Mouse (Mus musculus): ENCODE data around the gene Slfn3. TPM values are rescaled to one million over a fixed set of nuclear protein-coding genes. Genes with fewer than 3 reads are reported as not detected.
A peak's percentile ranks its signal among the peaks of the same experiment; 100 is the strongest.

The Slfn3 gene
- total and polyA plus RNA-seq, 3 experiments: 10.6 to 33.1 (median 19.5) TPM

- DNase-seq (ENCODE audit: extremely low read depth): no peak
- H3K27ac ChIP-seq (ENCODE audit: insufficient read depth, low read depth): no peak overlapping the region
- H3K4me1 ChIP-seq (ENCODE audit: control insufficient read depth in 1 of 2, insufficient read depth in 2 of 2): no peaks in the 10 kb centered on the region
- H3K4me2 ChIP-seq (ENCODE audit: insufficient read depth, low read depth, poor library complexity, severe bottlenecking): no peak overlapping the region
- no peak overlapping the region for H3K9ac ChIP-seq (ENCODE audit: insufficient read depth, low read depth)
- dilution Hi-C loops (cut with MboI; ENCODE audit: extremely low pct_ligation_motif_present, extremely low pct_unique_long_range_greater_than_20kb, low sequenced_read_pairs): no loop called here
- peaks cover 27 to 31% of the 10 kb centered on the region in 2 experiments for H3K36me3 ChIP-seq (replicated peaks in 1 of 2; ENCODE audit: control insufficient read depth in 1 of 2, insufficient read depth in 1 of 2, low read length in 1 of 2)
- H3K79me2 ChIP-seq (replicated peaks; ENCODE audit: control insufficient read depth, extremely low read depth, insufficient read depth, poor library complexity, severe bottlenecking): peaks cover 2% of the 10 kb centered on the region; the same call in 1 of the 2 replicates
- no peaks in the 10 kb centered on the region for H3K9me3 ChIP-seq (replicated peaks; ENCODE audit: low read length)
- in situ Hi-C loops (cut with MboI; ENCODE audit: low pct_ligation_motif_present, low pct_unique_long_range_greater_than_20kb, low sequenced_read_pairs): loop anchor here (10.0 kb wide), 1 partner anchor 348 kb away; the partner anchor contains the start of gene Unc45b
- H3K4me3 ChIP-seq (replicated peaks in 1 of 3; ENCODE audit: low read depth in 2 of 3, low read length in 2 of 3, poor library complexity in 1 of 3): no peak overlapping the region
- no peak for TF ChIP-seq MYC (IDR thresholded peaks at IDR 0.05; ENCODE audit: low read depth, low read length)
- no peak for TF ChIP-seq SMC3 (IDR thresholded peaks at IDR 0.05; ENCODE audit: low read depth, low read length)
- no peak for TF ChIP-seq CTCF (conservative IDR thresholded peaks at IDR 0.05 in 1 of 2, IDR thresholded peaks at IDR 0.05 in 1 of 2; ENCODE audit: low read depth in 2 of 2, low read length in 2 of 2)
- no peak for TF ChIP-seq MAX (IDR thresholded peaks at IDR 0.05; ENCODE audit: low read length)
- TF ChIP-seq ZMIZ1 (IDR thresholded peaks at IDR 0.05; ENCODE audit: low read depth, low read length): no peak
- no peak for TF ChIP-seq MXI1 (IDR thresholded peaks at IDR 0.05; ENCODE audit: low read depth, low read length)
- no peak for TF ChIP-seq USF1 (IDR thresholded peaks at IDR 0.05; ENCODE audit: low read depth, low read length)
- no peak for TF ChIP-seq JUND (conservative IDR thresholded peaks at IDR 0.05; ENCODE audit: low read depth, low read length)
- TF ChIP-seq TCF12 (IDR thresholded peaks at IDR 0.05; ENCODE audit: low read depth, low read length): no peak
- TF ChIP-seq ETS1 (conservative IDR thresholded peaks at IDR 0.05; ENCODE audit: low read depth, low read length): no peak
- no peak for TF ChIP-seq NRF1 (IDR thresholded peaks at IDR 0.05; ENCODE audit: low read depth, low read length)
- TF ChIP-seq ELF1 (IDR thresholded peaks at IDR 0.05; ENCODE audit: low read depth, low read length): no peak
- no peak for TF ChIP-seq POLR2AphosphoS2 (IDR thresholded peaks at IDR 0.05; ENCODE audit: low read depth, low read length)
- TF ChIP-seq BHLHE40 (IDR thresholded peaks at IDR 0.05; ENCODE audit: low read depth, low read length): no peak
- TF ChIP-seq MAZ (IDR thresholded peaks at IDR 0.05; ENCODE audit: low read depth, low read length): no peak
- H3K27me3 ChIP-seq (replicated peaks): no peaks in the 10 kb centered on the region
These were observed 71.5 kb downstream of the Slfn3 start for GRCm38 (mm10) chr11:83262673-83263072.

GRCm38 (mm10) chr11:83263146-83263545, 72.0 kb downstream of the Slfn3 start:
- no peak overlapping the region for H3K4me2 ChIP-seq (ENCODE audit: insufficient read depth, low read depth, poor library complexity, severe bottlenecking)
- no peaks in the 10 kb centered on the region for H3K27me3 ChIP-seq (replicated peaks)
- H3K27ac ChIP-seq (ENCODE audit: insufficient read depth, low read depth): no peak overlapping the region
- H3K4me3 ChIP-seq (replicated peaks in 1 of 3; ENCODE audit: low read depth in 2 of 3, low read length in 2 of 3, poor library complexity in 1 of 3): no peak overlapping the region
- TF ChIP-seq TCF12 (IDR thresholded peaks at IDR 0.05; ENCODE audit: low read depth, low read length) (no peak), CTCF (conservative IDR thresholded peaks at IDR 0.05 in 1 of 2, IDR thresholded peaks at IDR 0.05 in 1 of 2; ENCODE audit: low read depth in 2 of 2, low read length in 2 of 2) (peak; percentile 84 to 86), NELFE (IDR thresholded peaks at IDR 0.05; ENCODE audit: low read depth, low read length) (0 out of 2 replicates have a peak, but pooled peaks have one; percentile 4), RAD21 (IDR thresholded peaks at IDR 0.05; ENCODE audit: low read depth, low read length) (peak; percentile 79), SMC3 (IDR thresholded peaks at IDR 0.05; ENCODE audit: low read depth, low read length) (peak; percentile 72)
- H3K4me1 ChIP-seq (ENCODE audit: control insufficient read depth in 1 of 2, insufficient read depth in 2 of 2): no peaks in the 10 kb centered on the region
- DNase-seq (ENCODE audit: extremely low read depth): peak; percentile 62
- peaks cover 26 to 30% of the 10 kb centered on the region in 2 experiments for H3K36me3 ChIP-seq (replicated peaks in 1 of 2; ENCODE audit: control insufficient read depth in 1 of 2, insufficient read depth in 1 of 2, low read length in 1 of 2)
- in situ Hi-C loops (cut with MboI; ENCODE audit: low pct_ligation_motif_present, low pct_unique_long_range_greater_than_20kb, low sequenced_read_pairs) (loop anchor here (10.0 kb wide), 1 partner anchor 348 kb away; the partner anchor contains the start of gene Unc45b), dilution Hi-C loops (cut with MboI; ENCODE audit: extremely low pct_ligation_motif_present, extremely low pct_unique_long_range_greater_than_20kb, low sequenced_read_pairs) (no loop called here)
- H3K9ac ChIP-seq (ENCODE audit: insufficient read depth, low read depth): no peak overlapping the region
- H3K79me2 ChIP-seq (replicated peaks; ENCODE audit: control insufficient read depth, extremely low read depth, insufficient read depth, poor library complexity, severe bottlenecking): no peaks in the 10 kb centered on the region
- H3K9me3 ChIP-seq (replicated peaks; ENCODE audit: low read length): no peaks in the 10 kb centered on the region

Other genes with a start within 250 kb of the Slfn3 start
- gene Slfn5, start 240.0 kb upstream of the Slfn3 start, total RNA-seq (2012; rRNA removed): 0.17 and 0.67 TPM in 2 replicates
- 0.04 and 0.07 TPM in 2 replicates for gene Slfn5, start 240.0 kb upstream of the Slfn3 start, total RNA-seq (2014; rRNA removed)
- 0.07 and 0.11 TPM in 2 replicates for gene Slfn5, start 240.0 kb upstream of the Slfn3 start, polyA plus RNA-seq (2012; ENCODE audit: insufficient read length, low read depth)
- 6.7 and 8.5 TPM in 2 replicates for gene Slfn9, start 199.5 kb upstream of the Slfn3 start, total RNA-seq (2012; rRNA removed)
- 6.3 and 6.4 TPM in 2 replicates for gene Slfn9, start 199.5 kb upstream of the Slfn3 start, total RNA-seq (2014; rRNA removed)
- 11.5 and 12.4 TPM in 2 replicates for gene Slfn9, start 199.5 kb upstream of the Slfn3 start, polyA plus RNA-seq (2012; ENCODE audit: insufficient read length, low read depth)
- gene Slfn8, start 170.5 kb upstream of the Slfn3 start, total RNA-seq (2012; rRNA removed): 6.3 and 7.7 TPM in 2 replicates
- gene Slfn8, start 170.5 kb upstream of the Slfn3 start, total RNA-seq (2014; rRNA removed): 3.3 and 3.4 TPM in 2 replicates
- gene Slfn8, start 170.5 kb upstream of the Slfn3 start, polyA plus RNA-seq (2012; ENCODE audit: insufficient read length, low read depth): 3.5 and 4.1 TPM in 2 replicates
- gene Slfn2, start 126.2 kb upstream of the Slfn3 start, total RNA-seq (2012; rRNA removed): 209 and 215 TPM in 2 replicates
- gene Slfn2, start 126.2 kb upstream of the Slfn3 start, total RNA-seq (2014; rRNA removed): 211 and 241 TPM in 2 replicates
- gene Slfn2, start 126.2 kb upstream of the Slfn3 start, polyA plus RNA-seq (2012; ENCODE audit: insufficient read length, low read depth): 112 TPM in 2 replicates
- not detected in 2 replicates for gene Slfn1, start 74.5 kb upstream of the Slfn3 start, total RNA-seq (2012; rRNA removed)
- not detected in 2 replicates for gene Slfn1, start 74.5 kb upstream of the Slfn3 start, total RNA-seq (2014; rRNA removed)
- not detected in 2 replicates for gene Slfn1, start 74.5 kb upstream of the Slfn3 start, polyA plus RNA-seq (2012; ENCODE audit: insufficient read length, low read depth)
- gene Slfn4, start 16.1 kb upstream of the Slfn3 start, total RNA-seq (2012; rRNA removed): 0.04 TPM in 1 of 2 replicates, not detected in the other
- gene Slfn4, start 16.1 kb upstream of the Slfn3 start, total RNA-seq (2014; rRNA removed): not detected in 2 replicates
- gene Slfn4, start 16.1 kb upstream of the Slfn3 start, polyA plus RNA-seq (2012; ENCODE audit: insufficient read length, low read depth): 0.07 TPM in 1 of 2 replicates, not detected in the other
- not detected in 2 replicates for gene Slfn14, start 95.4 kb downstream of the Slfn3 start, total RNA-seq (2012; rRNA removed)
- gene Slfn14, start 95.4 kb downstream of the Slfn3 start, total RNA-seq (2014; rRNA removed): not detected in 2 replicates
- not detected in 2 replicates for gene Slfn14, start 95.4 kb downstream of the Slfn3 start, polyA plus RNA-seq (2012; ENCODE audit: insufficient read length, low read depth)
- 59.1 and 60.1 TPM in 2 replicates for gene Ap2b1, start 107.7 kb downstream of the Slfn3 start, total RNA-seq (2012; rRNA removed)
- gene Ap2b1, start 107.7 kb downstream of the Slfn3 start, total RNA-seq (2014; rRNA removed): 57.6 and 58.3 TPM in 2 replicates
- 75.7 and 78.8 TPM in 2 replicates for gene Ap2b1, start 107.7 kb downstream of the Slfn3 start, polyA plus RNA-seq (2012; ENCODE audit: insufficient read length, low read depth)
- 9.5 and 11.4 TPM in 2 replicates for gene Pex12, start 111.3 kb downstream of the Slfn3 start, total RNA-seq (2012; rRNA removed)
- 6.3 and 8.2 TPM in 2 replicates for gene Pex12, start 111.3 kb downstream of the Slfn3 start, total RNA-seq (2014; rRNA removed)
- 30.6 and 30.7 TPM in 2 replicates for gene Pex12, start 111.3 kb downstream of the Slfn3 start, polyA plus RNA-seq (2012; ENCODE audit: insufficient read length, low read depth)
- 0.21 and 0.42 TPM in 2 replicates for gene Rasl10b, start 217.8 kb downstream of the Slfn3 start, total RNA-seq (2012; rRNA removed)
- gene Rasl10b, start 217.8 kb downstream of the Slfn3 start, total RNA-seq (2014; rRNA removed): not detected in 2 replicates
- 0.08 TPM in 1 of 2 replicates, not detected in the other for gene Rasl10b, start 217.8 kb downstream of the Slfn3 start, polyA plus RNA-seq (2012; ENCODE audit: insufficient read length, low read depth)
- gene Gas2l2, start 238.1 kb downstream of the Slfn3 start, total RNA-seq (2012; rRNA removed): not detected in 2 replicates
- not detected in 2 replicates for gene Gas2l2, start 238.1 kb downstream of the Slfn3 start, total RNA-seq (2014; rRNA removed)
- gene Gas2l2, start 238.1 kb downstream of the Slfn3 start, polyA plus RNA-seq (2012; ENCODE audit: insufficient read length, low read depth): not detected in 2 replicates
- gene 1700020L24Rik, start 246.3 kb downstream of the Slfn3 start, total RNA-seq (2012; rRNA removed): 0.21 and 0.55 TPM in 2 replicates
- gene 1700020L24Rik, start 246.3 kb downstream of the Slfn3 start, total RNA-seq (2014; rRNA removed): not detected in 2 replicates
- 0.34 and 0.40 TPM in 2 replicates for gene 1700020L24Rik, start 246.3 kb downstream of the Slfn3 start, polyA plus RNA-seq (2012; ENCODE audit: insufficient read length, low read depth)

Data from CH12.LX (cell line).